Comparison of ENCODE assay signal across 11 mouse cellular contexts in genomic region chr8:120436491-120437030, GRCm38 (mm10).
A peak's percentile ranks its signal among the peaks of the same experiment; 100 is the strongest.
DNase-seq lines count a peak whose midpoint lies in the region; ATAC-seq and TF ChIP-seq lines count a peak whose summit lies in the region.
"Had no signal": no experiment of that assay in that cellular context is flagged by ENCODE, and none has a peak within 500 bp of the region (broad histone marks: within the 10 kb centered on the region; RNA-seq: fewer than 3 reads in every experiment).

No protein-coding gene starts in this region.

- no peak for ATAC-seq in forebrain, embryonic 12.5 days (ENCODE audit: low FRiP score)
- ATAC-seq in forebrain, postnatal 0 days, result no peak
- ATAC-seq in liver, embryonic 12.5 days, result no peak
- ATAC-seq in megakaryocyte, adult 5-6 weeks (ENCODE audit: poor library complexity, severe bottlenecking), result peak; percentile 60

- TF ChIP-seq POLR2A in liver, adult 2 months (IDR thresholded peaks at IDR 0.05; ENCODE audit: extremely low read depth, insufficient read depth, low read length), result no peak

- whole genome bisulfite sequencing in forebrain, embryonic 12.5 days, result 49% methylated on average over 5 of the region's 5 CpGs
- 60% methylated on average over 5 of the region's 5 CpGs for WGBS in forebrain, postnatal 0 days
- 73% methylated on average over 5 of the region's 5 CpGs for WGBS in liver, adult 2 months
- 43% methylated on average over 5 of the region's 5 CpGs for WGBS in liver, embryonic 12.5 days (ENCODE audit: insufficient replicate concordance)

- no peak for TF ChIP-seq CTCF in forebrain, postnatal 0 days (IDR thresholded peaks at IDR 0.05; ENCODE audit: low read depth)
- TF ChIP-seq CTCF in liver, adult 2 months (IDR thresholded peaks at IDR 0.05; ENCODE audit: low read depth, low read length), result no peak

- H3K79me2 ChIP-seq in liver, adult 2 months (ENCODE audit: control insufficient read depth, insufficient read depth, low read length), result no peaks in the 10 kb centered on the region

- no peak for DNase-seq in forebrain, postnatal 0 days
- peak; percentile 47 for DNase-seq in liver, adult 2 months (ENCODE audit: extremely low read depth, low read depth, low spot score)
- DNase-seq in CD4-positive, CD25-positive, alpha-beta regulatory T cell, adult 2 months (ENCODE audit: low read depth, low spot score), result peak; percentile 27
- no peak for DNase-seq in right cerebral cortex, adult 2 months (ENCODE audit: low spot score in 2 of 2)
- DNase-seq in frontal cortex, postnatal 25 days (ENCODE audit: low spot score in 2 of 2), result no peak
- DNase-seq: cerebellum, adult 2 months; heart, postnatal 14 days had no signal

- H3K9me3 ChIP-seq in forebrain, embryonic 12.5 days, result peaks cover 5% of the 10 kb centered on the region; the same call in 1 of the 2 replicates
- H3K9me3 ChIP-seq in forebrain, postnatal 0 days (ENCODE audit: low read length), result no peaks in the 10 kb centered on the region
- peaks cover 6% of the 10 kb centered on the region; the same call in 1 of the 2 replicates for H3K9me3 ChIP-seq in liver, embryonic 12.5 days (replicated peaks)
- H3K9me3 ChIP-seq: stomach, embryonic 15.5 days had no signal

- 0 out of 2 replicates have a peak overlapping the region, but pooled peaks have one; percentile 50 for H3K27ac ChIP-seq in forebrain, embryonic 12.5 days
- no peak overlapping the region for H3K27ac ChIP-seq in forebrain, postnatal 0 days (ENCODE audit: low read depth, low read length)
- peak overlapping the region; percentile 80 for H3K27ac ChIP-seq in liver, adult 2 months (replicated peaks; ENCODE audit: insufficient read depth, low read depth, low read length)
- no peak overlapping the region for H3K27ac ChIP-seq in liver, embryonic 12.5 days

- H3K36me3 ChIP-seq in forebrain, embryonic 12.5 days (replicated peaks), result no peaks in the 10 kb centered on the region
- H3K36me3 ChIP-seq in forebrain, postnatal 0 days (ENCODE audit: insufficient read depth), result no peaks in the 10 kb centered on the region; the same call in 1 of the 2 replicates
- H3K36me3 ChIP-seq in liver, adult 2 months (ENCODE audit: control insufficient read depth, insufficient read depth, low read length), result no peaks in the 10 kb centered on the region
- no peaks in the 10 kb centered on the region for H3K36me3 ChIP-seq in liver, embryonic 12.5 days
- H3K36me3 ChIP-seq: stomach, embryonic 15.5 days had no signal

- no peak overlapping the region for H3K4me3 ChIP-seq in forebrain, embryonic 12.5 days (replicated peaks)
- H3K4me3 ChIP-seq in forebrain, postnatal 0 days (ENCODE audit: low read depth, low read length), result no peak overlapping the region
- no peak overlapping the region for H3K4me3 ChIP-seq in liver, adult 2 months (ENCODE audit: insufficient read depth, low read depth, low read length)
- H3K4me3 ChIP-seq in liver, embryonic 12.5 days, result no peak overlapping the region
- H3K4me3 ChIP-seq: stomach, embryonic 15.5 days had no signal

- H3K4me1 ChIP-seq in forebrain, embryonic 12.5 days, result peaks cover 73% of the 10 kb centered on the region
- H3K4me1 ChIP-seq in forebrain, postnatal 0 days (ENCODE audit: insufficient read depth), result peaks cover 34% of the 10 kb centered on the region
- peaks cover 23% of the 10 kb centered on the region for H3K4me1 ChIP-seq in liver, adult 2 months (ENCODE audit: control insufficient read depth, insufficient read depth, low read length)
- peaks cover 32% of the 10 kb centered on the region for H3K4me1 ChIP-seq in liver, embryonic 12.5 days

- no peak overlapping the region for H3K4me2 ChIP-seq in forebrain, embryonic 12.5 days
- no peak overlapping the region for H3K4me2 ChIP-seq in forebrain, postnatal 0 days (ENCODE audit: low read depth)
- no peak overlapping the region for H3K4me2 ChIP-seq in liver, embryonic 12.5 days
- H3K4me2 ChIP-seq: stomach, embryonic 15.5 days had no signal

- H3K9ac ChIP-seq in forebrain, embryonic 12.5 days, result no peak overlapping the region
- no peak overlapping the region for H3K9ac ChIP-seq in forebrain, postnatal 0 days
- H3K9ac ChIP-seq in liver, adult 2 months (ENCODE audit: low read depth, low read length), result no peak overlapping the region
- H3K9ac ChIP-seq in liver, embryonic 12.5 days, result no peak overlapping the region
- H3K9ac ChIP-seq: stomach, embryonic 15.5 days had no signal

- peaks cover 18% of the 10 kb centered on the region for H3K27me3 ChIP-seq in forebrain, embryonic 12.5 days
- no peaks in the 10 kb centered on the region for H3K27me3 ChIP-seq in forebrain, postnatal 0 days (ENCODE audit: insufficient read depth, low read length)
- H3K27me3 ChIP-seq in liver, adult 2 months (ENCODE audit: control insufficient read depth, insufficient read depth, low read length), result no peaks in the 10 kb centered on the region
- peaks cover 71% of the 10 kb centered on the region for H3K27me3 ChIP-seq in liver, embryonic 12.5 days (replicated peaks)
- H3K27me3 ChIP-seq: stomach, embryonic 15.5 days had no signal

Comparison
In these comparisons a context has a peak if more than half of its experiments do, and no peak if none do; other contexts are left out.
1. H3K27ac ChIP-seq: peak in forebrain, embryonic 12.5 days (single experiment) and liver, adult 2 months (single experiment); none in forebrain, postnatal 0 days (single experiment) and liver, embryonic 12.5 days (single experiment).
2. DNase-seq: peak in liver, adult 2 months (single experiment) and CD4-positive, CD25-positive, alpha-beta regulatory T cell, adult 2 months (single experiment); none in forebrain, postnatal 0 days (single experiment), right cerebral cortex, adult 2 months (0 of 2) and frontal cortex, postnatal 25 days (0 of 2).